Mouse (Mus musculus) heart, embryonic 12.5 days (tissue): ENCODE results near the gene Coq8b. TPM values are rescaled to one million over a fixed set of nuclear protein-coding genes. Genes with fewer than 3 reads are reported as not detected.

Source experiments
- microRNA counts: library from miRNA; unstranded; fragments of <30 nt; microRNA quantifications from one replicate; lab custom pipeline; 2017
- microRNA-seq: library from miRNA; unstranded; fragments of <30 nt; microRNA quantifications from one replicate; pipeline ENCODE4, GENCODE M21; 2017
- polyA plus RNA-seq: library from polyadenylated mRNA; unstranded; fragments of >200 nt; fragmentation: Nextera tagmentation; extraction: Ambion mirVana; gene quantifications from 2 replicates; pipeline ENCODE4 v1.2.1, GENCODE M21; 2016

The Coq8b gene
- polyA plus RNA-seq, 1 experiment from 2014 or later, result 11.5 TPM

MicroRNAs within 50 kb of the gene (microRNA counts, 519-probe panel; counts per million panel counts)
- not detected for microRNA mmu-miR-1191 (lab: Ali Mortazavi, UCI)

Small RNA genes within 50 kb of the gene (microRNA-seq; reads per million reads assigned to microRNA genes)
- gene Mir1191, result 5.4 reads per million, percentile 18 among the genes with 10 or more reads in this experiment

Other genes starting within 250 kb of the Coq8b start
- not detected in 2 replicates for gene Cyp2a12, start 203.9 kb upstream of the Coq8b start, polyA plus RNA-seq
- gene Cyp2f2, start 113.1 kb upstream of the Coq8b start, polyA plus RNA-seq, result not detected in 2 replicates
- gene Cyp2t4, start 79.3 kb upstream of the Coq8b start, polyA plus RNA-seq, result not detected in 2 replicates
- gene Egln2, start 66.2 kb upstream of the Coq8b start, polyA plus RNA-seq, result 56.5 and 57.4 TPM in 2 replicates
- 51.2 and 53.5 TPM in 2 replicates for gene Rab4b, start 54.1 kb upstream of the Coq8b start, polyA plus RNA-seq
- 0.34 and 0.64 TPM in 2 replicates for gene Gm21983, start 51.9 kb upstream of the Coq8b start, polyA plus RNA-seq
- gene Mia, start 51.9 kb upstream of the Coq8b start, polyA plus RNA-seq, result 0.92 TPM in 1 of 2 replicates, not detected in the other
- gene BC024978, start 37.2 kb upstream of the Coq8b start, polyA plus RNA-seq, result 2.9 and 3.2 TPM in 2 replicates
- gene Snrpa, start 36.8 kb upstream of the Coq8b start, polyA plus RNA-seq, result 155 and 167 TPM in 2 replicates
- gene Itpkc, start 4.4 kb upstream of the Coq8b start, polyA plus RNA-seq, result 3.1 and 3.4 TPM in 2 replicates
- gene Numbl, start 25.4 kb downstream of the Coq8b start, polyA plus RNA-seq, result 11.1 and 11.6 TPM in 2 replicates
- gene Ltbp4, start 104.7 kb downstream of the Coq8b start, polyA plus RNA-seq, result 53.9 and 57.1 TPM in 2 replicates
- 35.4 and 39.4 TPM in 2 replicates for gene Shkbp1, start 123.0 kb downstream of the Coq8b start, polyA plus RNA-seq
- 1.2 and 1.5 TPM in 2 replicates for gene Gm20479, start 124.4 kb downstream of the Coq8b start, polyA plus RNA-seq
- gene Sptbn4, start 214.7 kb downstream of the Coq8b start, polyA plus RNA-seq, result 0.26 TPM in 2 replicates
- 68.4 and 82.4 TPM in 2 replicates for gene Blvrb, start 215.0 kb downstream of the Coq8b start, polyA plus RNA-seq
- 22.8 and 23.3 TPM in 2 replicates for gene Sertad3, start 240.7 kb downstream of the Coq8b start, polyA plus RNA-seq